Mouse (Mus musculus) limb, embryonic 15.5 days (tissue): ENCODE data around the gene Igsf9. TPM values are rescaled to one million over a fixed set of nuclear protein-coding genes. Genes with fewer than 3 reads are reported as not detected.

Experiments used
- ATAC-seq: fragments of 200-750 bp; cut with Nextera tagmentation; 2 replicates; pipeline ENCODE4 v1.8.0; 2017; ENCODE audit warnings: low read depth, moderate TSS enrichment; ENCODE audit not compliant: insufficient number of reproducible peaks, low FRiP score, low TSS enrichment
- H3K27ac ChIP-seq: fragments of 300-500 bp; sonication (generic); 2 replicates; pipeline ENCODE4 v1.5.1; 2015; ENCODE audit warnings: moderate library complexity, mild to moderate bottlenecking, inconsistent platforms
- H3K27me3 ChIP-seq: fragments of 300-500 bp; sonication (generic); 2 replicates; pipeline ENCODE4 v1.6.1; 2015; ENCODE audit warnings: inconsistent platforms
- H3K36me3 ChIP-seq: fragments of 300-500 bp; sonication (generic); 2 replicates; pipeline ENCODE4 v1.6.1; 2015; ENCODE audit warnings: inconsistent platforms
- H3K4me1 ChIP-seq: fragments of 300-500 bp; sonication (generic); 2 replicates; pipeline ENCODE4 v1.6.1; 2015; ENCODE audit warnings: inconsistent platforms
- H3K4me2 ChIP-seq: fragments of 300-500 bp; sonication (generic); 2 replicates; pipeline ENCODE4 v1.6.1; 2015; ENCODE audit warnings: mild to moderate bottlenecking, inconsistent platforms
- H3K4me3 ChIP-seq: fragments of 300-500 bp; sonication (generic); 2 replicates; pipeline ENCODE4 v1.5.1; 2015; ENCODE audit warnings: mild to moderate bottlenecking, inconsistent platforms
- H3K9ac ChIP-seq: fragments of 300-500 bp; sonication (generic); 2 replicates; pipeline ENCODE4 v1.6.1; 2015; ENCODE audit warnings: inconsistent platforms
- H3K9me3 ChIP-seq: fragments of 300-500 bp; sonication (generic); 2 replicates; pipeline ENCODE4 v1.6.1; 2016; ENCODE audit warnings: inconsistent platforms
- WGBS: fragments of 180-500 bp; shearing (Covaris S2); methylation state at CpG from one replicate; pipeline ENCODE4 v1.1.7; 2015; 5-methylcytosine and 5-hydroxymethylcytosine counted together
- polyA plus RNA-seq: library from polyadenylated mRNA; unstranded; fragments of >200 nt; fragmentation: Nextera tagmentation; extraction: Ambion mirVana; gene quantifications from 2 replicates; pipeline ENCODE4 v1.2.1, GENCODE M21; 2015

The Igsf9 gene
- polyA plus RNA-seq, 1 experiment from 2014 or later, result 41.0 TPM

DNA sequence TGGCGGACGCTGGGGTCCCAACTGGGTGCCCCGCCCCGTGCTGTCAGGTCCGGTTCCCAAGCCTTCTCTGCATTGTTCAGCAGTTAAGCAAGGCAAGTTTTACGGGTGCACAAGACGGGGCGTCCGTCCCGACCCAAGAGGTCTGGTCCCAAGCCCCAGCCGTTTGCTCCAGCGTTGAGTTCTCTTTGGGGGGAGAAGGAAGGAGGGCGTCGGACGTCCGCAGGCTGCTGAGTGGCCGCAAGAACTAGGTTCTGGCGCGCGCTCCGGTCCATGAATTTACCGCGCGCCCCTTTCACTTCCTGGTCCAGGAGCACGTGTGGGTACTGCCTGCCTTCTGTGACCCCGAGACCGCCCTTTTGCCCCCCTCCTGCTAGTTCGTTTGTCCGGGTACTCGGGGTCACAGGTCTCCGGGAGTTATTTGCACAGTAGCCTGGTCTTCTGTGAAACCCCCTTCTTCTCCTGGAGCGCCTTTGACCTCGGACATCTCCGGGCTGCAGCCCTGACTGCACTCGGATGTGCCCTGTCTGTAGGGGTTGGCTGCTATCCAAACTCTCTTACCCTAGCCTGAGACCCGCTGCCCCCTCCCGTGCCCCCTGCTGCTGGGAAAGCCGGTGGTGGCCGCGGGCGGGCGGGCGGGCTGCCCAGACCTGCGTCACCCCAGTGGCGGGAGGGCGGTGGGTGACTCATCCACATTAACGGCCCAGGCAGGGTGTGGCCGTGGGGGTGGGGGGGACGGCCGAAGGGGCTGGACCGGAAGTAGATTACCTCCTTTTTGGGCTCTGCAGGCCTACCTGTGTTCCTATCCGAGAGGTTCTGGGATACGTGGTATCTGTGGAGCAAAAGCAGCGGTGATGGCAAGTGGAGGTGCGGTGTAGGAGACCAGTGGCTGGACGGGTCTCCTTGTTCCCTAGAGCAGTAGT is 19.1 kb downstream of the Igsf9 start:
- 0 out of 2 replicates have a peak, but pooled peaks have one; percentile 17 for ATAC-seq
- peak overlapping the region; percentile 72 for H3K4me2 ChIP-seq
- under 1% methylated on average over 44 of the region's 56 CpGs for WGBS
- peak overlapping the region; percentile 85 for H3K27ac ChIP-seq
- peaks cover 22% of the 10 kb centered on the region for H3K36me3 ChIP-seq
- no peaks in the 10 kb centered on the region for H3K9me3 ChIP-seq
- H3K9ac ChIP-seq, result peak overlapping the region; percentile 41
- H3K4me3 ChIP-seq, result peak overlapping the region; percentile 55
- H3K4me1 ChIP-seq, result peaks cover 58% of the 10 kb centered on the region
- H3K27me3 ChIP-seq, result no peaks in the 10 kb centered on the region

GRCm38 (mm10) chr1:172501371-172502144 is 20.0 kb downstream of the Igsf9 start:
- 29% methylated on average over 13 of the region's 13 CpGs for WGBS
- Histone ChIP-seq H3K27me3 (no peaks in the 10 kb centered on the region), H3K9me3 (no peaks in the 10 kb centered on the region), H3K27ac (peak overlapping the region; percentile 85), H3K9ac (no peak overlapping the region; the same call in 1 of the 2 replicates), H3K4me1 (peaks cover 60% of the 10 kb centered on the region), H3K4me2 (peak overlapping the region; percentile 72), H3K36me3 (peaks cover 21% of the 10 kb centered on the region), H3K4me3 (peak overlapping the region; percentile 55)
- no peak for ATAC-seq

- H3K4me1 ChIP-seq, result peaks cover 68% of the 10 kb centered on the region
- 39% methylated on average over 12 of the region's 13 CpGs for WGBS
- peak overlapping the region; percentile 72 for H3K4me2 ChIP-seq
- H3K27ac ChIP-seq, result peak overlapping the region; percentile 85
- ATAC-seq, result no peak
- H3K27me3 ChIP-seq, result no peaks in the 10 kb centered on the region
- no peaks in the 10 kb centered on the region for H3K9me3 ChIP-seq
- H3K4me3 ChIP-seq, result peak overlapping the region; percentile 55
- H3K9ac ChIP-seq, result no peak overlapping the region
- H3K36me3 ChIP-seq, result peaks cover 20% of the 10 kb centered on the region
These were observed 20.8 kb downstream of the Igsf9 start for GRCm38 (mm10) chr1:172502145-172503110.

DNA sequence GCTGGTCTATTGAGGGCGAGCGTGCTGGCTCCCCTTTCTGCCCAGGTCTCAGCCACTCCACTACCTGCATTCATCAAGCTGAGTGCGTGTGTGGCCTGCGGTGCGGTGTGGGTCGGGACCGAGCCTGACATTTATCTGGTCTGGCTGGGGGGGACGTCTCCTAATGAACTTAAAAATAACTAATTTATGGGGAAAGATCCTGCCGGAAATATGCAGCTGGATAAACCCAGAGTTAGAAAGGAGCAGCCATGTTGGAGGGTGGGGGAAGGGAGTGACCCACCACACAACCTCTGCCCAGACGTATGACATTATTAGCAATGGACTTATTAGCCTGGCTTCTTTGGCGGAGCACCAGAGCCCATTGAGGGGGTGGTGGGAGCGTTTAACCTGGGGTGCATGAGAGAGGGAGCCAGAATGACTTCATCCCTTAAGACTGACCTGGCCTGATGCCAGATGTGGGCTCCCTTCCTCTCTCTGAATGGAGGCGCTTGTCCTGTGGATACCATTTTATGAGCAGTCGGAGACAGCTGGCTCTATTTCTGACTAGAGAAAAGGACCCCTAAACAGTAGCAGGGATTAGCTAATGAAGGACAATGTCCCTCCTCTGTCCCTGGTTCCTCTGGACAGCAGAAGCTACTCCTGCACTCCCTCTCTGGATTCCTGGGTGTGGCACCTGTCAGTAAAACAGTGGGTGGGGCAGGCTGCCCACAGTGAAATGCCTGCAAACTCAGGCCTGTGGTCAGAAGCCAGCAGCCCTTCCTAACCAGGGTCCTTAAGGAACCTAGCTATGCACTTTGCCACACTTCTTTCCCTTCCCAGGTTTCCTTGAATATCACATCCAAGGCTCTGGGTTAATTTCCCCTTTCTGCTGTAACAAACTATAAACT is 21.8 kb downstream of the Igsf9 start:
- no peaks in the 10 kb centered on the region for H3K9me3 ChIP-seq
- H3K27me3 ChIP-seq, result no peaks in the 10 kb centered on the region
- H3K4me2 ChIP-seq, result peak overlapping the region; percentile 72
- H3K4me3 ChIP-seq, result peak overlapping the region; percentile 55; the same call in 1 of the 2 replicates
- H3K36me3 ChIP-seq, result peaks cover 18% of the 10 kb centered on the region; the same call in 1 of the 2 replicates
- H3K4me1 ChIP-seq, result peaks cover 75% of the 10 kb centered on the region
- peak overlapping the region; percentile 85 for H3K27ac ChIP-seq
- no peak for ATAC-seq
- 32% methylated on average over 14 of the region's 14 CpGs for WGBS
- no peak overlapping the region for H3K9ac ChIP-seq

DNA sequence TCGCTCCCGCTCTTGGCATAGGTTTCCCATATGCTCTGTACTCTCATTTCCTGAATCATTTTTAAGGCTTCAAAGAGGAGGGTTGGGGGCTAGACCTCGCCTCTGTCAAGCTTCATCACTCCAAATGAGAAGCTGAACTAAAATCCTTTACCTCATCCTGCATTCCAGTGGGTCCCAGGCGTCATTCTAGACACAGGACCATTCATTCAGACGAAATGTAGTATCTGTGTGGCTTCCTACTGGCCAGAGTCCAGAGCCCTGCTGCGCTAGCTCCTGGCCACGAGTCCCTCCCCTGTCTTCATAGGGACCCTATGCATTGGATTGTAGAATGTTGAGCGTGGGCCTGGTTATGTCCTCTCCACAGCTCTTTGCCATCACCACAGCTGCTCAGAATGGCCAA is 23.2 kb downstream of the Igsf9 start:
- H3K9ac ChIP-seq, result no peak overlapping the region
- no peak for ATAC-seq
- no peak overlapping the region for H3K27ac ChIP-seq
- no peaks in the 10 kb centered on the region for H3K9me3 ChIP-seq
- no peak overlapping the region for H3K4me2 ChIP-seq
- peaks cover 18% of the 10 kb centered on the region for H3K36me3 ChIP-seq
- no peaks in the 10 kb centered on the region for H3K27me3 ChIP-seq
- H3K4me3 ChIP-seq, result no peak overlapping the region
- 60% methylated on average over 8 of the region's 8 CpGs for WGBS
- H3K4me1 ChIP-seq, result peaks cover 70% of the 10 kb centered on the region

- Histone ChIP-seq H3K36me3 (peaks cover 18% of the 10 kb centered on the region), H3K4me2 (no peak overlapping the region), H3K4me3 (no peak overlapping the region), H3K9me3 (no peaks in the 10 kb centered on the region), H3K9ac (no peak overlapping the region), H3K27me3 (no peaks in the 10 kb centered on the region), H3K4me1 (peaks cover 48% of the 10 kb centered on the region), H3K27ac (peak overlapping the region; percentile 47; the same call in 1 of the 2 replicates)
- 34% methylated on average over 5 of the region's 5 CpGs for WGBS
- ATAC-seq, result peak; percentile 18; the same call in 1 of the 2 replicates
These were observed 25.4 kb downstream of the Igsf9 start for GRCm38 (mm10) chr1:172507001-172507400.

GRCm38 (mm10) chr1:172507701-172508100 is 26.1 kb downstream of the Igsf9 start:
- H3K4me2 ChIP-seq, result no peak overlapping the region
- no peak for ATAC-seq
- WGBS, result 80% methylated on average over 3 of the region's 3 CpGs
- H3K36me3 ChIP-seq, result peaks cover 18% of the 10 kb centered on the region
- H3K4me1 ChIP-seq, result peaks cover 41% of the 10 kb centered on the region
- no peaks in the 10 kb centered on the region for H3K27me3 ChIP-seq
- H3K9me3 ChIP-seq, result no peaks in the 10 kb centered on the region
- H3K9ac ChIP-seq, result no peak overlapping the region
- H3K4me3 ChIP-seq, result no peak overlapping the region
- 0 out of 2 replicates have a peak overlapping the region, but pooled peaks have one; percentile 47 for H3K27ac ChIP-seq

GRCm38 (mm10) chr1:172508172-172508571 is 26.6 kb downstream of the Igsf9 start:
- peaks cover 18% of the 10 kb centered on the region for H3K36me3 ChIP-seq
- H3K4me2 ChIP-seq, result no peak overlapping the region
- no peak for ATAC-seq
- H3K27me3 ChIP-seq, result no peaks in the 10 kb centered on the region
- H3K9ac ChIP-seq, result no peak overlapping the region
- no peak overlapping the region for H3K4me3 ChIP-seq
- no peak overlapping the region for H3K27ac ChIP-seq
- peaks cover 40% of the 10 kb centered on the region for H3K4me1 ChIP-seq
- WGBS, result 53% methylated on average over 2 of the region's 2 CpGs
- H3K9me3 ChIP-seq, result no peaks in the 10 kb centered on the region

DNA sequence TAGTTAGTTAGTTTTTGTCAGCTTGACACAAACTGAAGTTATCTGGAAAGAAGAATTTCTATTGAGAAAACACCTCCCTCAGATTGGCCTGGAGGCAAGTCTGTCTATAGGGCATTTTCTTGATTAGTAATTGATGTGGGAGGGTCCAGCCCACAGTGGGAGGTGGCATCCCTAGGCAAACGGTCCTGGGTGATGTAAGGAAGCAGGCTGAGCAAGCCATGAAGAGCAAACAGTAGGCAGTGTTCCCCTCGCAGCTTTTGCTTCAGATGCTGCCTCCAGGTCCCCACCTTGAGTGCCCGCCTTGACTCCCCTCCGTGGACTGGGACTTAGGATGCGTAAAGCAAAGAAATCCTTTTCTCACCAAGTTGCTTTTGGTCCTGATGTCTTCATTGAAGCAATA is 27.6 kb downstream of the Igsf9 start:
- Histone ChIP-seq H3K27ac (no peak overlapping the region), H3K27me3 (no peaks in the 10 kb centered on the region), H3K36me3 (peaks cover 18% of the 10 kb centered on the region), H3K4me2 (no peak overlapping the region), H3K4me1 (peaks cover 40% of the 10 kb centered on the region), H3K9me3 (no peaks in the 10 kb centered on the region), H3K4me3 (no peak overlapping the region), H3K9ac (no peak overlapping the region)
- 82% methylated on average over 5 of the region's 5 CpGs for WGBS
- ATAC-seq, result no peak

DNA sequence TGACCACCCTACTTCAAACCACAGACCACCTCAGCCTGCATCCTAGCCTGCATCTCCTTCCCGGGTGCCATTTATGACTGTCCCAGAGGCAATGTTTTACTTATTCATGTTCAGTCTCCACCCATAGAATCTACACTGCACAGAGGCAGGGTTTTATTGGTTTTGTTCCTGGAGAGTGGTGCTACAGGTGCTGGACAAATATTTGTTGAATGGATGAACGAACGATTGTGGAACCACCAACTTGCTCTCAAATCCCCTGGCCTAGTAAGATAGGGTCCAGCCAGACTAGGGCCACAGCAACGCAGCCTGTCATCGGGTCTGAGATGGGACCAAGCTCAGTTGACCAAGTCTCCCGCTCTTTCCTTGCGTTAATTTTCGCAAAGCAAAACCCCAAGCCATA is 28.4 kb downstream of the Igsf9 start:
- ATAC-seq, result no peak
- no peak overlapping the region for H3K9ac ChIP-seq
- H3K4me3 ChIP-seq, result no peak overlapping the region
- H3K4me1 ChIP-seq, result peaks cover 33% of the 10 kb centered on the region
- WGBS, result 32% methylated on average over 8 of the region's 8 CpGs
- H3K36me3 ChIP-seq, result peaks cover 15% of the 10 kb centered on the region
- H3K4me2 ChIP-seq, result no peak overlapping the region
- no peaks in the 10 kb centered on the region for H3K9me3 ChIP-seq
- no peaks in the 10 kb centered on the region for H3K27me3 ChIP-seq
- H3K27ac ChIP-seq, result no peak overlapping the region
